Mouse (Mus musculus) layer of hippocampus, postnatal 36 days (tissue): Measurements from ENCODE around the gene Ccdc65. TPM values are rescaled to one million over a fixed set of nuclear protein-coding genes. Genes with fewer than 3 reads are reported as not detected.
A peak's percentile ranks its signal among the peaks of the same experiment; 100 is the strongest.

ENCODE experiments used
- DNase-seq, 2 experiments: peaks; one replicate each; pipeline ENCODE4 v3.0.0; 2022
- total RNA-seq, 2 experiments: library from RNA; stranded (reverse); gene quantifications; 2 replicates each; pipeline ENCODE4 v1.2.3; 2021

Ccdc65 gene
- total RNA-seq, 2 experiments from 2014 or later: 8.0 to 10.1 TPM

GRCm38 (mm10) chr15:98692171-98692715, 15.8 kb upstream of the Ccdc65 start:
- DNase-seq: no peak

- no peak for DNase-seq
These were observed 12.3 kb upstream of the Ccdc65 start for GRCm38 (mm10) chr15:98695726-98696125.

GRCm38 (mm10) chr15:98696216-98696615, 11.8 kb upstream of the Ccdc65 start:
- DNase-seq: no peak

GRCm38 (mm10) chr15:98699190-98700105, 8.6 kb upstream of the Ccdc65 start:
- peak; percentile 86 to 88 for DNase-seq

- DNase-seq: no peak
These were observed 3.7 kb upstream of the Ccdc65 start for GRCm38 (mm10) chr15:98704312-98704711.

- DNase-seq: peak in 1 of 2 experiments; percentile 64
These were observed 2.4 kb downstream of the Ccdc65 start for GRCm38 (mm10) chr15:98710442-98710841.

- no peak for DNase-seq
These were observed 6.2 kb downstream of the Ccdc65 start for GRCm38 (mm10) chr15:98714230-98714652.

- no peak for DNase-seq
These were observed 9.3 kb downstream of the Ccdc65 start for GRCm38 (mm10) chr15:98717301-98717700.

- DNase-seq: no peak
These were observed 14.2 kb downstream of the Ccdc65 start for GRCm38 (mm10) chr15:98722191-98722590.

- DNase-seq: no peak
These were observed 14.8 kb downstream of the Ccdc65 start for GRCm38 (mm10) chr15:98722854-98723253.

- DNase-seq: no peak
These were observed 16.4 kb downstream of the Ccdc65 start for GRCm38 (mm10) chr15:98724441-98724840.

GRCm38 (mm10) chr15:98726079-98726478, 18.1 kb downstream of the Ccdc65 start:
- no peak for DNase-seq

- no peak for DNase-seq
These were observed 18.7 kb downstream of the Ccdc65 start for GRCm38 (mm10) chr15:98726746-98727145.

GRCm38 (mm10) chr15:98727443-98728321, 19.7 kb downstream of the Ccdc65 start, which contains the start of gene Fkbp11:
Gene Fkbp11 (minus strand): TSS chr15:98728198.
- DNase-seq: no peak

- no peak for DNase-seq
These were observed 20.4 kb downstream of the Ccdc65 start for GRCm38 (mm10) chr15:98728366-98728765.

GRCm38 (mm10) chr15:98729791-98730545, 22.0 kb downstream of the Ccdc65 start:
- no peak for DNase-seq

GRCm38 (mm10) chr15:98730790-98731189, 22.8 kb downstream of the Ccdc65 start:
- DNase-seq: no peak

- no peak for DNase-seq
These were observed 24.1 kb downstream of the Ccdc65 start for GRCm38 (mm10) chr15:98732006-98732531.

- DNase-seq: no peak
These were observed 25.4 kb downstream of the Ccdc65 start for GRCm38 (mm10) chr15:98733370-98733769.

GRCm38 (mm10) chr15:98733976-98734566, 26.1 kb downstream of the Ccdc65 start:
- DNase-seq: no peak

GRCm38 (mm10) chr15:98736521-98736920, 28.5 kb downstream of the Ccdc65 start:
- DNase-seq: no peak
